Mouse (Mus musculus): Measurements from ENCODE around the gene Gm4353. TPM values are rescaled to one million over a fixed set of nuclear protein-coding genes. Genes with fewer than 3 reads are reported as not detected.

Gm4353 gene
- total RNA-seq, 1 experiment, result 4.2 TPM

- Histone ChIP-seq H3K9ac (ENCODE audit: insufficient read depth, low read depth, low read length, poor library complexity, severe bottlenecking) (no peak overlapping the region), H3K36me3 (ENCODE audit: control insufficient read depth, insufficient read depth, low read length, poor library complexity, severe bottlenecking) (no peaks in the 10 kb centered on the region), H3K27ac (ENCODE audit: insufficient read depth, low read depth, low read length, poor library complexity, severe bottlenecking) (no peak overlapping the region), H3K9me3 (ENCODE audit: control insufficient read depth, insufficient read depth, low read depth, low read length) (no peaks in the 10 kb centered on the region), H3K4me3 (ENCODE audit: insufficient read depth in 1 of 2, low read depth in 1 of 2, low read length in 2 of 2, poor library complexity in 1 of 2, severe bottlenecking in 1 of 2) (peak overlapping the region in 1 of 2 experiments; percentile 59; a peak in 1 of 4 replicates), H3K4me1 (ENCODE audit: control insufficient read depth in 2 of 2, insufficient read depth in 2 of 2, low read length in 2 of 2, poor library complexity in 1 of 2) (no peaks in the 10 kb centered on the region)
- DNase-seq (ENCODE audit: low read depth, low spot score), result no peak
- in situ Hi-C loops (cut with MboI; ENCODE audit: low sequenced_read_pairs in 2 of 2, unreplicated experiment in 2 of 2), result loop anchor here in 1 of 2 experiments (25.0 kb wide), 1 partner anchor 1128 kb away; no protein-coding TSS in a partner anchor
- TF ChIP-seq ZC3H11A (IDR thresholded peaks at IDR 0.05; ENCODE audit: borderline replicate concordance, low read depth, low read length) (no peak), CHD2 (IDR thresholded peaks at IDR 0.05; ENCODE audit: low read depth, low read length) (no peak), HCFC1 (IDR thresholded peaks at IDR 0.05; ENCODE audit: borderline replicate concordance, insufficient read depth, low read length) (no peak), MAFK (IDR thresholded peaks at IDR 0.05; ENCODE audit: insufficient read depth, low read depth, low read length) (no peak), ZNF384 (IDR thresholded peaks at IDR 0.05; ENCODE audit: low read depth, low read length) (no peak)
Measured at GRCm38 (mm10) chr7:116040470-116041019, 43.9 kb downstream of the Gm4353 start.

- H3K4me1 ChIP-seq (ENCODE audit: control insufficient read depth in 2 of 2, insufficient read depth in 2 of 2, low read length in 2 of 2, poor library complexity in 1 of 2), result no peaks in the 10 kb centered on the region
- no peak; the same call in 1 of the 2 replicates for TF ChIP-seq HCFC1 (IDR thresholded peaks at IDR 0.05; ENCODE audit: borderline replicate concordance, insufficient read depth, low read length)
- peak; percentile 62 for TF ChIP-seq ZC3H11A (IDR thresholded peaks at IDR 0.05; ENCODE audit: borderline replicate concordance, low read depth, low read length)
- in situ Hi-C loops (cut with MboI; ENCODE audit: low sequenced_read_pairs in 2 of 2, unreplicated experiment in 2 of 2), result loop anchor here in 1 of 2 experiments (10.0 to 25.0 kb wide), 2 partner anchors 815 to 1128 kb away; no protein-coding TSS in a partner anchor
- H3K9ac ChIP-seq (ENCODE audit: insufficient read depth, low read depth, low read length, poor library complexity, severe bottlenecking), result no peak overlapping the region; the same call in 1 of the 2 replicates
- no peaks in the 10 kb centered on the region for H3K9me3 ChIP-seq (ENCODE audit: control insufficient read depth, insufficient read depth, low read depth, low read length)
- H3K27ac ChIP-seq (ENCODE audit: insufficient read depth, low read depth, low read length, poor library complexity, severe bottlenecking), result no peak overlapping the region
- DNase-seq (ENCODE audit: low read depth, low spot score), result peak; percentile 63
- no peaks in the 10 kb centered on the region for H3K36me3 ChIP-seq (ENCODE audit: control insufficient read depth, insufficient read depth, low read length, poor library complexity, severe bottlenecking)
- peak overlapping the region; percentile 59 for H3K4me3 ChIP-seq (ENCODE audit: insufficient read depth in 1 of 2, low read depth in 1 of 2, low read length in 2 of 2, poor library complexity in 1 of 2, severe bottlenecking in 1 of 2)
Measured at GRCm38 (mm10) chr7:116039538-116040466, 44.6 kb downstream of the Gm4353 start.

DNA sequence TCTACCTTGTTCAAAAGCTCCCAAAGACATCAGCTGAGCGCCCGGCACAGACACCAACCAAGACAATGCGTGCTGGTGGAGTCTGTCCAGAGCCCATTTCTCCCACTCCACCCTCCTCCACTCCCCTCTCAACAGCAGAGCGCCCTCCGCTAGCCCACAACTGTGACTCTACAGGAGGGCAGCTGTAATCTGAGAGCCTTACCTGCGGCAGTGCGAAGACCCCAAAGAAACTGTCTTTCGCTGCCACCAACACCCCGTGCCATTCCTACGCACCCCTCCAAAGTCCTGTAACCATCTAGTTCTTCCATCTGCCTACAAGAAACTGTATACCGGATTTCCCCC lies 45.3 kb downstream of the Gm4353 start, which contains the start of gene 1110004F10Rik:
TSS of gene 1110004F10Rik (plus strand) at position 202 of the 342 bp plus-strand sequence.
- H3K9ac ChIP-seq (ENCODE audit: insufficient read depth, low read depth, low read length, poor library complexity, severe bottlenecking), result no peak within 1 kb of the TSS; the same call in 1 of the 2 replicates
- H3K4me1 ChIP-seq (ENCODE audit: control insufficient read depth in 2 of 2, insufficient read depth in 2 of 2, low read length in 2 of 2, poor library complexity in 1 of 2), result no peaks in the 10 kb centered on the region
- no peaks in the 10 kb centered on the region for H3K36me3 ChIP-seq (ENCODE audit: control insufficient read depth, insufficient read depth, low read length, poor library complexity, severe bottlenecking)
- H3K9me3 ChIP-seq (ENCODE audit: control insufficient read depth, insufficient read depth, low read depth, low read length), result no peaks in the 10 kb centered on the region
- in situ Hi-C loops (cut with MboI; ENCODE audit: low sequenced_read_pairs in 2 of 2, unreplicated experiment in 2 of 2), result loop anchor here in 1 of 2 experiments (10.0 to 25.0 kb wide), 2 partner anchors 814 to 1127 kb away; no protein-coding TSS in a partner anchor
- no peak within 1 kb of the TSS for H3K27ac ChIP-seq (ENCODE audit: insufficient read depth, low read depth, low read length, poor library complexity, severe bottlenecking)
- no peak for DNase-seq (ENCODE audit: low read depth, low spot score)
- H3K4me3 ChIP-seq (ENCODE audit: insufficient read depth in 1 of 2, low read depth in 1 of 2, low read length in 2 of 2, poor library complexity in 1 of 2, severe bottlenecking in 1 of 2), result peak within 1 kb of the TSS; percentile 59
- TF ChIP-seq HCFC1 (IDR thresholded peaks at IDR 0.05; ENCODE audit: borderline replicate concordance, insufficient read depth, low read length), result no peak
- no peak for TF ChIP-seq CHD2 (IDR thresholded peaks at IDR 0.05; ENCODE audit: low read depth, low read length)
- no peak for TF ChIP-seq MAFK (IDR thresholded peaks at IDR 0.05; ENCODE audit: insufficient read depth, low read depth, low read length)
- TF ChIP-seq ZNF384 (IDR thresholded peaks at IDR 0.05; ENCODE audit: low read depth, low read length), result no peak
- no peak for TF ChIP-seq ZC3H11A (IDR thresholded peaks at IDR 0.05; ENCODE audit: borderline replicate concordance, low read depth, low read length)

GRCm38 (mm10) chr7:116038511-116038910 lies 45.9 kb downstream of the Gm4353 start, which contains the start of gene Sox6:
Gene Sox6 (minus strand): TSS chr7:116038796.
- Histone ChIP-seq H3K4me3 (ENCODE audit: insufficient read depth in 1 of 2, low read depth in 1 of 2, low read length in 2 of 2, poor library complexity in 1 of 2, severe bottlenecking in 1 of 2) (peak within 1 kb of the TSS; percentile 59), H3K9ac (ENCODE audit: insufficient read depth, low read depth, low read length, poor library complexity, severe bottlenecking) (no peak within 1 kb of the TSS), H3K9me3 (ENCODE audit: control insufficient read depth, insufficient read depth, low read depth, low read length) (no peaks in the 10 kb centered on the region), H3K27ac (ENCODE audit: insufficient read depth, low read depth, low read length, poor library complexity, severe bottlenecking) (no peak within 1 kb of the TSS), H3K4me1 (ENCODE audit: control insufficient read depth in 2 of 2, insufficient read depth in 2 of 2, low read length in 2 of 2, poor library complexity in 1 of 2) (no peaks in the 10 kb centered on the region), H3K36me3 (ENCODE audit: control insufficient read depth, insufficient read depth, low read length, poor library complexity, severe bottlenecking) (no peaks in the 10 kb centered on the region)
- DNase-seq (ENCODE audit: low read depth, low spot score), result no peak
- TF ChIP-seq MAFK (IDR thresholded peaks at IDR 0.05; ENCODE audit: insufficient read depth, low read depth, low read length) (no peak), HCFC1 (IDR thresholded peaks at IDR 0.05; ENCODE audit: borderline replicate concordance, insufficient read depth, low read length) (no peak), ZNF384 (IDR thresholded peaks at IDR 0.05; ENCODE audit: low read depth, low read length) (no peak), CHD2 (IDR thresholded peaks at IDR 0.05; ENCODE audit: low read depth, low read length) (no peak)
- in situ Hi-C loops (cut with MboI; ENCODE audit: low sequenced_read_pairs in 2 of 2, unreplicated experiment in 2 of 2), result loop anchor here in 1 of 2 experiments (10.0 to 25.0 kb wide), 2 partner anchors 814 to 1126 kb away; no protein-coding TSS in a partner anchor

All from ES-E14 (cell line).